Mouse (Mus musculus): Measurements from ENCODE around the gene Ppig. TPM values are rescaled to one million over a fixed set of nuclear protein-coding genes. Genes with fewer than 3 reads are reported as not detected.

The Ppig gene
- polyA plus RNA-seq, 1 experiment from 2014 or later, result 120 TPM

GRCm38 (mm10) chr2:69745091-69745490 lies 22.7 kb downstream of the Ppig start:
- H3K4me3 ChIP-seq (ENCODE audit: low read depth, low read length), result no peak overlapping the region
- peak; percentile 52 for TF ChIP-seq CTCF (IDR thresholded peaks at IDR 0.05; ENCODE audit: low read depth)
- H3K27ac ChIP-seq (ENCODE audit: low read depth), result no peak overlapping the region
- ATAC-seq (ENCODE audit: insufficient read depth) (no peak), DNase-seq (no peak)
- no peak overlapping the region for H3K4me2 ChIP-seq
- peaks cover 71% of the 10 kb centered on the region for H3K36me3 ChIP-seq (ENCODE audit: insufficient read depth)
- no peaks in the 10 kb centered on the region for H3K27me3 ChIP-seq (ENCODE audit: insufficient read depth, low read length)
- H3K9me3 ChIP-seq (ENCODE audit: low read depth, low read length), result peaks cover 5% of the 10 kb centered on the region; the same call in 1 of the 2 replicates
- H3K4me1 ChIP-seq (ENCODE audit: insufficient read depth), result no peaks in the 10 kb centered on the region
- WGBS, result 92% methylated on average over 1 of the region's 1 CpGs
- no peak overlapping the region for H3K9ac ChIP-seq

GRCm38 (mm10) chr2:69760980-69761379 lies 38.6 kb downstream of the Ppig start:
- no peak for TF ChIP-seq CTCF (IDR thresholded peaks at IDR 0.05; ENCODE audit: low read depth)
- no peak overlapping the region for H3K27ac ChIP-seq (ENCODE audit: low read depth)

GRCm38 (mm10) chr2:69763340-69763739 lies 41.0 kb downstream of the Ppig start:
- no peaks in the 10 kb centered on the region for H3K9me3 ChIP-seq (ENCODE audit: low read depth, low read length)
- no peaks in the 10 kb centered on the region for H3K36me3 ChIP-seq (ENCODE audit: insufficient read depth)
- no peak overlapping the region for H3K27ac ChIP-seq (ENCODE audit: low read depth)
- H3K27me3 ChIP-seq (ENCODE audit: insufficient read depth, low read length), result no peaks in the 10 kb centered on the region
- H3K9ac ChIP-seq, result no peak overlapping the region
- WGBS, result 92% methylated on average over 4 of the region's 4 CpGs
- H3K4me3 ChIP-seq (ENCODE audit: low read depth, low read length), result no peak overlapping the region
- DNase-seq, result no peak
- ATAC-seq (ENCODE audit: insufficient read depth), result no peak
- H3K4me1 ChIP-seq (ENCODE audit: insufficient read depth), result no peaks in the 10 kb centered on the region
- no peak overlapping the region for H3K4me2 ChIP-seq
- no peak for TF ChIP-seq CTCF (IDR thresholded peaks at IDR 0.05; ENCODE audit: low read depth)

More at GRCm38 (mm10) chr2:69760980-69761379, 38.6 kb downstream of the Ppig start:
- H3K9ac ChIP-seq, result no peak overlapping the region
- no peaks in the 10 kb centered on the region for H3K27me3 ChIP-seq (ENCODE audit: insufficient read depth, low read length)
- ATAC-seq (ENCODE audit: insufficient read depth) (no peak), DNase-seq (no peak)
- no peaks in the 10 kb centered on the region for H3K9me3 ChIP-seq (ENCODE audit: low read depth, low read length)
- H3K4me2 ChIP-seq, result no peak overlapping the region
- no peaks in the 10 kb centered on the region for H3K36me3 ChIP-seq (ENCODE audit: insufficient read depth)
- 81% methylated on average over 5 of the region's 5 CpGs for WGBS
- no peak overlapping the region for H3K4me3 ChIP-seq (ENCODE audit: low read depth, low read length)
- H3K4me1 ChIP-seq (ENCODE audit: insufficient read depth), result no peaks in the 10 kb centered on the region

GRCm38 (mm10) chr2:69764716-69765115 lies 42.4 kb downstream of the Ppig start:
- H3K9ac ChIP-seq, result no peak overlapping the region
- no peaks in the 10 kb centered on the region for H3K27me3 ChIP-seq (ENCODE audit: insufficient read depth, low read length)
- H3K9me3 ChIP-seq (ENCODE audit: low read depth, low read length), result no peaks in the 10 kb centered on the region
- H3K27ac ChIP-seq (ENCODE audit: low read depth), result no peak overlapping the region
- 81% methylated on average over 1 of the region's 1 CpGs for WGBS
- no peak for TF ChIP-seq CTCF (IDR thresholded peaks at IDR 0.05; ENCODE audit: low read depth)
- H3K4me2 ChIP-seq, result no peak overlapping the region
- no peak overlapping the region for H3K4me3 ChIP-seq (ENCODE audit: low read depth, low read length)
- ATAC-seq (ENCODE audit: insufficient read depth), result no peak
- no peaks in the 10 kb centered on the region for H3K36me3 ChIP-seq (ENCODE audit: insufficient read depth)
- no peak for DNase-seq
- H3K4me1 ChIP-seq (ENCODE audit: insufficient read depth), result no peaks in the 10 kb centered on the region

GRCm38 (mm10) chr2:69773331-69773730 lies 51.0 kb downstream of the Ppig start:
- Histone ChIP-seq H3K4me1 (ENCODE audit: insufficient read depth) (no peaks in the 10 kb centered on the region), H3K9me3 (ENCODE audit: low read depth, low read length) (no peaks in the 10 kb centered on the region), H3K27ac (ENCODE audit: low read depth) (no peak overlapping the region), H3K4me3 (ENCODE audit: low read depth, low read length) (no peak overlapping the region), H3K9ac (no peak overlapping the region), H3K27me3 (ENCODE audit: insufficient read depth, low read length) (no peaks in the 10 kb centered on the region), H3K36me3 (ENCODE audit: insufficient read depth) (no peaks in the 10 kb centered on the region), H3K4me2 (no peak overlapping the region)
- TF ChIP-seq CTCF (IDR thresholded peaks at IDR 0.05; ENCODE audit: low read depth), result no peak
- DNase-seq (no peak), ATAC-seq (ENCODE audit: insufficient read depth) (no peak)
- 94% methylated on average over 3 of the region's 3 CpGs for WGBS

GRCm38 (mm10) chr2:69777985-69778835 lies 55.9 kb downstream of the Ppig start:
- Histone ChIP-seq H3K36me3 (ENCODE audit: insufficient read depth) (no peaks in the 10 kb centered on the region), H3K4me2 (no peak overlapping the region)
- no peak for ATAC-seq (ENCODE audit: insufficient read depth)

GRCm38 (mm10) chr2:69778836-69779177 lies 56.5 kb downstream of the Ppig start:
- H3K27ac ChIP-seq (ENCODE audit: low read depth), result no peak overlapping the region
- ATAC-seq (ENCODE audit: insufficient read depth) (no peak), DNase-seq (peak; percentile 19)
- no peaks in the 10 kb centered on the region for H3K9me3 ChIP-seq (ENCODE audit: low read depth, low read length)
- H3K4me1 ChIP-seq (ENCODE audit: insufficient read depth), result no peaks in the 10 kb centered on the region
- TF ChIP-seq CTCF (IDR thresholded peaks at IDR 0.05; ENCODE audit: low read depth), result peak; percentile 26; the same call in 1 of the 2 replicates
- H3K9ac ChIP-seq, result no peak overlapping the region
- WGBS, result 46% methylated on average over 5 of the region's 5 CpGs
- no peaks in the 10 kb centered on the region for H3K36me3 ChIP-seq (ENCODE audit: insufficient read depth)
- H3K4me3 ChIP-seq (ENCODE audit: low read depth, low read length), result no peak overlapping the region
- H3K4me2 ChIP-seq, result no peak overlapping the region
- no peaks in the 10 kb centered on the region for H3K27me3 ChIP-seq (ENCODE audit: insufficient read depth, low read length)

More at GRCm38 (mm10) chr2:69777985-69778835, 55.9 kb downstream of the Ppig start:
- Histone ChIP-seq H3K27me3 (ENCODE audit: insufficient read depth, low read length) (no peaks in the 10 kb centered on the region), H3K9me3 (ENCODE audit: low read depth, low read length) (no peaks in the 10 kb centered on the region), H3K4me1 (ENCODE audit: insufficient read depth) (no peaks in the 10 kb centered on the region), H3K9ac (no peak overlapping the region), H3K4me3 (ENCODE audit: low read depth, low read length) (no peak overlapping the region), H3K27ac (ENCODE audit: low read depth) (no peak overlapping the region)
- no peak for DNase-seq
- TF ChIP-seq CTCF (IDR thresholded peaks at IDR 0.05; ENCODE audit: low read depth), result no peak
- 64% methylated on average over 7 of the region's 7 CpGs for WGBS

Data from lung, embryonic 14.5 days (tissue).